Mouse (Mus musculus): Measurements from ENCODE around the gene Sp110.
"Not testable (repeated sequence)": the region's sequence is repeated elsewhere in the genome, so short reads cannot be mapped to it uniquely, and the experiment has no call there.

Sp110 gene

DNA sequence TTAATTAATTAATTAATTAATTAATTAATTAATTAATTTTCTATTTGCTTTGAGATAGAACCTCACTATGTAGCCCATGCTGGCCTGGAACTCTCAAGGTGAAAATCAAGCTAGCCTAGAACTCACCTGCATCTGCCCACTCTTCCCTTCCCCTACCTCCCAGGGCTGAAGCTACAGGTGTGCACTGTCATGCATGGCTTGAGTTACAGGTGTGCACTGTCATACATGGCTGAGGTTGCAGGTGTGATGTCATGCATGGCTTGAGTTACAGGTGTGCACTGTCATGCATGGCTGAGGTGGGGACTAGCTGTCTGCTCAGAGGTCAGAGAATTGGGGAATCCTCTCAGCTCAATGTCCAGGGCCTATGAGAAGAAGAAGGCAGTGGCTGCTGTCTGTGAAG is 52.2 kb downstream of the Sp110 start:
- DNase-seq (ENCODE audit: low read depth, low spot score) = not testable (repeated sequence)

DNA sequence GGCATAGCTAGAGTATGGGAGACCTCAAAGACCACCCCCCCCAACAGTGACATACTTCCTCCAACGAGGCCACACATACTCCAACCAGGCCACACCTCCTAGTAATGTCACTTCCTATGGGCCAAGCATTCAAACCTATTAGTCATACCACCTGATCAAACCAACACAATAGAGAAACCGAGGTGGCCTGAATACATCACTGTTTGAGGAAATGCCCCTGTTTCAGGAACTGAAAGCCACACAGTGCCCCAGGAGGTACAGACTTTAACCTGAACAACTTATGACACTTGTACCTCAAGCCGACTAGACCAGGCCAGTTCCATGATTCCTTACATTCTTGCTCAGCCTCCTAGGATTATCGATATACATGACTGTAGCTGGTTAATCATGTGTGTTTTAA is 54.8 kb downstream of the Sp110 start:
- DNase-seq (ENCODE audit: low read depth, low spot score) = not testable (repeated sequence)

DNA sequence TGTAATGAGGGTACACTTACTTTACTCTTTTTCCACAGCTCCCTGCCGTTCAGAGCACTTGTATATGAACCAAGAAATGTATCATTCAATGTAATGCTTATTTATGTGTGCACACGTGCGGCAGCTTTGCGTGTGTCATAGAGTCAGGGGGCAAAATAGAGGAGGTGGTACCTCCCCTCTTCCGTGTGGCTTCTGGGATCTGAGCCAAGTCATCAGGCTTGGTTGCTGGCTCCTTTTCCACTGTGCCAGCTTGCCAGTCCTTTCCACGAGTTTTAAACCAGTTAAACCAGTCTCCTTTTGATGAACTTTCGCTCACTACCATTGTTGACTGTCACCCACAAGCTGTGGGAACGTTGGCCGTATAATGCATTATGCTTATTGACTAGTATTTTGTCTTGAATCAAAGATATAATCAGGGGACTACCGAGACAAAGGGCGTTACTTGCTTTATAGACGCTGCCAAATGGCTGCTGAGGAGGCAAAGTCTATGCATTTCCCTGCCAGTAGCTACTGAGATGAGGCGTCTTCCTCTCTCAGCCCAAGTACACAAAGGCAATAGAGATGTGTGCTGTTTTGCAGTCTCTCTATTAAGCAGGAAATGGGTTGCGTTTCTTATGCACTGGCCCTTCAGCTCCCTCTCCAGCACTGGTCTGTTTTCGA is 70.0 kb downstream of the Sp110 start:
- not testable (repeated sequence) for DNase-seq (ENCODE audit: low read depth, low spot score)
